Mouse (Mus musculus) embryonic facial prominence, embryonic 13.5 days (tissue): ENCODE measurements around the gene Rusc1. TPM values are rescaled to one million over a fixed set of nuclear protein-coding genes. Genes with fewer than 3 reads are reported as not detected.
A peak's percentile ranks its signal among the peaks of the same experiment; 100 is the strongest.

Experiments
- ATAC-seq: fragments of 200-750 bp; cut with Nextera tagmentation; 2 replicates; pipeline ENCODE4 v1.8.0; 2017; ENCODE audit warnings: low read depth; ENCODE audit not compliant: insufficient number of reproducible peaks, insufficient read depth, low FRiP score, low TSS enrichment
- H3K27ac ChIP-seq: fragments of 300-500 bp; sonication (generic); 2 replicates; pipeline ENCODE4 v1.5.1; 2015; ENCODE audit warnings: moderate library complexity, mild to moderate bottlenecking, inconsistent platforms
- H3K27me3 ChIP-seq: fragments of 300-500 bp; sonication (generic); 2 replicates; pipeline ENCODE4 v1.6.1; 2015; ENCODE audit warnings: mild to moderate bottlenecking, inconsistent platforms
- H3K36me3 ChIP-seq: fragments of 300-500 bp; sonication (generic); 2 replicates; pipeline ENCODE4 v1.6.1; 2015; ENCODE audit warnings: mild to moderate bottlenecking, inconsistent platforms
- H3K4me1 ChIP-seq: fragments of 300-500 bp; sonication (generic); 2 replicates; pipeline ENCODE4 v1.6.1; 2015; ENCODE audit warnings: inconsistent platforms
- H3K4me2 ChIP-seq: fragments of 300-500 bp; sonication (generic); 2 replicates; pipeline ENCODE4 v1.6.1; 2015; ENCODE audit warnings: moderate library complexity, mild to moderate bottlenecking, inconsistent platforms
- H3K4me3 ChIP-seq: fragments of 300-500 bp; sonication (generic); 2 replicates; pipeline ENCODE4 v1.5.1; 2015; ENCODE audit warnings: mild to moderate bottlenecking, inconsistent platforms
- H3K9ac ChIP-seq: fragments of 300-500 bp; sonication (generic); 2 replicates; pipeline ENCODE4 v1.6.1; 2015; ENCODE audit warnings: mild to moderate bottlenecking, inconsistent platforms
- H3K9me3 ChIP-seq: fragments of 300-500 bp; sonication (generic); 2 replicates; pipeline ENCODE4 v1.6.1; 2016; ENCODE audit warnings: inconsistent platforms
- WGBS: fragments of 180-500 bp; shearing (Covaris S2); methylation state at CpG from one replicate; pipeline ENCODE4 v1.1.7; 2015; ENCODE audit warnings: mixed read lengths; 5-methylcytosine and 5-hydroxymethylcytosine counted together
- polyA plus RNA-seq: library from polyadenylated mRNA; unstranded; fragments of >200 nt; fragmentation: Nextera tagmentation; extraction: Ambion mirVana; gene quantifications from 2 replicates; pipeline ENCODE4 v1.2.1, GENCODE M21; 2015

The Rusc1 gene
- polyA plus RNA-seq, 1 experiment from 2014 or later = 23.3 TPM

DNA sequence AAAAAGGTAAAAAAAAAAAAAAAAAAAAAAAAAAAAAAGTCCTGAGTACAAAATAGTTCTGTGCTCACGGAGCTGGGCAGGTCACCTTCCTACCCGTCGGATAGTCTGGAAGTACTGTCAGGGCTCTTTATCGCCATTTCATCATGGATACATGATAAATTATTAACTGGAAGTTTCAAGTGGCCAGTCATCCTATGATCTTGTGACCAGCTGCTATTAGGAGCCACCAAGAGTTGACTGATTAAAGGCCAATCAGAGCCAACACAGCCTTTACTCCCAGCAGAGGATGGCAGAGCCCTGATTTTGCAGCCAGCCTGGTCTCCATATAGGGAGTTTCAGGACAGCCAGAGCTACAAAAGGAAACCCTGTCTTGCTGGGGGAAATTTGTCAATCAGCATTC is 19.9 kb upstream of the Rusc1 start:
- no peak for ATAC-seq
- Histone ChIP-seq H3K9ac (no peak overlapping the region), H3K4me2 (no peak overlapping the region), H3K4me3 (no peak overlapping the region), H3K36me3 (no peaks in the 10 kb centered on the region), H3K27ac (no peak overlapping the region), H3K27me3 (no peaks in the 10 kb centered on the region), H3K9me3 (no peaks in the 10 kb centered on the region), H3K4me1 (no peaks in the 10 kb centered on the region)
- 80% methylated on average over 4 of the region's 4 CpGs for WGBS

- WGBS = 62% methylated on average over 1 of the region's 1 CpGs
- Histone ChIP-seq H3K27me3 (no peaks in the 10 kb centered on the region), H3K36me3 (no peaks in the 10 kb centered on the region), H3K9me3 (no peaks in the 10 kb centered on the region), H3K9ac (no peak overlapping the region), H3K4me1 (no peaks in the 10 kb centered on the region), H3K4me2 (no peak overlapping the region), H3K27ac (no peak overlapping the region), H3K4me3 (no peak overlapping the region)
- ATAC-seq = no peak
Measured at GRCm38 (mm10) chr3:89108146-89108545, 15.0 kb upstream of the Rusc1 start.

- H3K36me3 ChIP-seq = no peaks in the 10 kb centered on the region
- no peak for ATAC-seq
- H3K4me1 ChIP-seq = peaks cover 2% of the 10 kb centered on the region; the same call in 1 of the 2 replicates
- no peak overlapping the region for H3K4me2 ChIP-seq
- H3K4me3 ChIP-seq = no peak overlapping the region
- WGBS = 69% methylated on average over 3 of the region's 3 CpGs
- no peak overlapping the region for H3K9ac ChIP-seq
- H3K27me3 ChIP-seq = no peaks in the 10 kb centered on the region
- no peak overlapping the region for H3K27ac ChIP-seq
- no peaks in the 10 kb centered on the region for H3K9me3 ChIP-seq
Measured at GRCm38 (mm10) chr3:89107545-89107944, 14.4 kb upstream of the Rusc1 start.

DNA sequence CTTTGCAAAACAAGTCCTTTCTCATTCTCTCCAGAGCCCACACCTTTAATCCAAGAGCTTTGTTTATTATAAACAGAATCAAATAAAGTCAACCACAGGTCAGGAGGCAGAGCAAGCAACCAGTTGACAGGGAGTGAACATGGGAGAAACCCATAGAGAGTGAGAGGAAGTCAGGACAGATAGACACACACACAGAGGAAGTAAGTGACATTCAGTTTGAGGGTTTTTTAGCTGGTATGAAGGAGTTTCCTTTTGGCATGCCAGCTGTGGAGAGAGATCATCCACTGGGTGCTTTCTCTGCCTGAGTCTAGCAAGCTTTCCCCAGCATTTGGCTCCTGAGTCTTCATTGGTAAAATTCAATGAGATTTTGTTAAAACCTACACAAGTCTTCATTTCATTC is 13.8 kb upstream of the Rusc1 start:
- no peak overlapping the region for H3K4me2 ChIP-seq
- H3K27ac ChIP-seq = no peak overlapping the region
- no peak for ATAC-seq
- no peaks in the 10 kb centered on the region for H3K9me3 ChIP-seq
- no peak overlapping the region for H3K9ac ChIP-seq
- H3K4me3 ChIP-seq = no peak overlapping the region
- no peaks in the 10 kb centered on the region for H3K36me3 ChIP-seq
- peaks cover 6% of the 10 kb centered on the region for H3K4me1 ChIP-seq
- no peaks in the 10 kb centered on the region for H3K27me3 ChIP-seq

GRCm38 (mm10) chr3:89103291-89103595 is 10.1 kb upstream of the Rusc1 start:
- Histone ChIP-seq H3K36me3 (peaks cover 17% of the 10 kb centered on the region), H3K27ac (no peak overlapping the region)

GRCm38 (mm10) chr3:89102495-89103290 is 9.6 kb upstream of the Rusc1 start:
- Histone ChIP-seq H3K36me3 (peaks cover 22% of the 10 kb centered on the region), H3K27ac (peak overlapping the region; percentile 56), H3K9ac (0 out of 2 replicates have a peak overlapping the region, but pooled peaks have one; percentile 11), H3K27me3 (no peaks in the 10 kb centered on the region), H3K9me3 (no peaks in the 10 kb centered on the region), H3K4me3 (peak overlapping the region; percentile 67), H3K4me1 (peaks cover 35% of the 10 kb centered on the region), H3K4me2 (peak overlapping the region; percentile 85)
- WGBS = 57% methylated on average over 12 of the region's 12 CpGs
- ATAC-seq = no peak

More at GRCm38 (mm10) chr3:89103291-89103595, 10.1 kb upstream of the Rusc1 start:
- no peak overlapping the region for H3K4me3 ChIP-seq
- peaks cover 32% of the 10 kb centered on the region for H3K4me1 ChIP-seq
- ATAC-seq = no peak
- 68% methylated on average over 4 of the region's 4 CpGs for WGBS
- no peaks in the 10 kb centered on the region for H3K9me3 ChIP-seq
- H3K4me2 ChIP-seq = no peak overlapping the region
- H3K27me3 ChIP-seq = no peaks in the 10 kb centered on the region
- no peak overlapping the region for H3K9ac ChIP-seq

- H3K4me3 ChIP-seq = peak within 1 kb of the TSS; percentile 67
- H3K4me2 ChIP-seq = peak within 1 kb of the TSS; percentile 85
- peaks cover 35% of the 10 kb centered on the region for H3K4me1 ChIP-seq
- no peaks in the 10 kb centered on the region for H3K27me3 ChIP-seq
- peak within 1 kb of the TSS; percentile 68 for H3K27ac ChIP-seq
- H3K36me3 ChIP-seq = peaks cover 29% of the 10 kb centered on the region
- H3K9ac ChIP-seq = peak within 1 kb of the TSS; percentile 76
- no peaks in the 10 kb centered on the region for H3K9me3 ChIP-seq
- WGBS = under 1% methylated on average over 26 of the region's 26 CpGs
- ATAC-seq = peak; percentile 99
Measured at GRCm38 (mm10) chr3:89101812-89102494, 8.8 kb upstream of the Rusc1 start, which contains the start of gene Fdps. Gene Fdps (minus strand): TSS chr3:89101959.

DNA sequence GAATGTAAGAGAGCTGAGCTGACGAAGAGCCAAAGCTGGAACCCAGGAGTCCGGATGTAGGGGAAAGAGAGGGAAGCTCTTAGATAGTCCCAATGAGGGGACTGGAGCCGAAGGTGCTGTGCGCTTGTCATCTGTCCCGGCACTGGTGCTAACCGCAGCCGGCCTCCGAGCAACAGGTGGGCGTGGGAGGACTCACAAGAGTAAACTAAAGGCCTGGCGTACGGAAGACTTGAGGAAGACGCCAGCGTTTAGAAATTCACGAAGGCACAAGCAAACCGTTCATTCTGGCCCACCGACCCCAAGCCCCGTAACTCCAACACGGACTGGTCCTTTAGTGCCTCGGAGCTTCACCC is 8.3 kb upstream of the Rusc1 start:
- Histone ChIP-seq H3K9ac (peak overlapping the region; percentile 76), H3K4me2 (peak overlapping the region; percentile 85), H3K4me1 (peaks cover 35% of the 10 kb centered on the region), H3K27me3 (no peaks in the 10 kb centered on the region), H3K9me3 (no peaks in the 10 kb centered on the region), H3K4me3 (peak overlapping the region; percentile 67), H3K36me3 (peaks cover 34% of the 10 kb centered on the region), H3K27ac (peak overlapping the region; percentile 68)
- no peak for ATAC-seq
- under 1% methylated on average over 19 of the region's 19 CpGs for WGBS

DNA sequence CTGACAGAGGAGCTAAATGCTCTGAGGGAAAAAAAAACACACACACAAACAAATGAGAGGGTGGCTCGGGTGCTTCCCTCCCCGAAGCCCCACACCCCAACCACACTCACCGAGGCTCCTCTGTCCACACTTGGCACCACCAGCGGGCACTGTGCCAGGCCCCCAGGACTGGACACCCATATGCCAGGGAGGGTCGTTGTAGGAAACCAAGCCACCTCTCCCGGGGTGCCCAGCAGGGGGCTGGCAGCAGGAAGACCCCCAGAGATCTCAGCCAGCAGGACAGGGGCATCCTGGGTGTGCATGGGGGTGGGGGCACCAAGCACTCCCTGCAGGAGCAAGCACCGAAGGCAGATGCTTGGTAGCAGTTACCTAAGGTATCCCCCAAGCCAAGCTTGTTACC is 7.7 kb upstream of the Rusc1 start, which contains the start of gene Gm43738:
Gene Gm43738 (minus strand): TSS at position 289 of the 400 bp plus-strand sequence.
- peak within 1 kb of the TSS; percentile 76 for H3K9ac ChIP-seq
- H3K27me3 ChIP-seq = no peaks in the 10 kb centered on the region
- H3K4me2 ChIP-seq = peak within 1 kb of the TSS; percentile 85
- peak within 1 kb of the TSS; percentile 68 for H3K27ac ChIP-seq
- no peaks in the 10 kb centered on the region for H3K9me3 ChIP-seq
- peaks cover 40% of the 10 kb centered on the region for H3K36me3 ChIP-seq
- H3K4me3 ChIP-seq = peak within 1 kb of the TSS; percentile 67
- 44% methylated on average over 7 of the region's 7 CpGs for WGBS
- no peak for ATAC-seq
- H3K4me1 ChIP-seq = peaks cover 35% of the 10 kb centered on the region

GRCm38 (mm10) chr3:89094021-89094420 is 910 bp upstream of the Rusc1 start:
- Histone ChIP-seq H3K4me3 (no peak overlapping the region), H3K9ac (no peak overlapping the region), H3K27me3 (peaks cover 19% of the 10 kb centered on the region), H3K36me3 (peaks cover 50% of the 10 kb centered on the region), H3K4me2 (no peak overlapping the region), H3K9me3 (no peaks in the 10 kb centered on the region), H3K4me1 (peaks cover 35% of the 10 kb centered on the region), H3K27ac (no peak overlapping the region)
- no peak for ATAC-seq
- WGBS = 81% methylated on average over 10 of the region's 10 CpGs

DNA sequence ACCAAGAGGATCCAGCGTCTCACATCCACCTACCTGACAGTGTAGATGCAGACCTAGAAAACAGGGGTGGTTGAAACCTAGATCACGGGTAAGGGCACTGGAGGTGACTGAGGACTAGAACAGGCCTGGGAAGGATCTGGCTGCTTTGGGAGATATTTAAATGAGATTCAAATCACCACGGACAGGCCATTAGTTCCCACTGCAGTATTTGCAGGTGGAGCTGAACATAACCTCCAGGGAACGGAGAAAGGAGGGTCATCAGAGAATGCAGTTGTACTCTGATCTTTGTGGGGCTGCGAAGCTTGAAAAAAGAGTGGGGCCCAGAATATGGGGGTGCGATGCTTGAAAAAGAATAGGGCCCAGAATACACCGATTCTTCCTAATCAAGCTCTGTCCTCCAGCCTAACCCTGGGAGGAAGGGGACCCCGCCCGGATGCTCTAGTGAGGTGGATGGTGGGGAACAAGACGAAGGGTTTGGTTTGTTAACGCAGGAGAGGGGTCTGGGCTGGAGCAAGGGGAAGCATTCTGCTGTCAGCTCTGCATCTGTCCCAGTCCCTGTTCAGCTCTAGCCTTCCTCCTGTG is 511 bp downstream of the Rusc1 start:
- H3K4me2 ChIP-seq = peak overlapping the region; percentile 99
- no peak for ATAC-seq
- peaks cover 38% of the 10 kb centered on the region for H3K4me1 ChIP-seq
- peaks cover 49% of the 10 kb centered on the region for H3K36me3 ChIP-seq
- no peak overlapping the region for H3K27ac ChIP-seq
- 17% methylated on average over 11 of the region's 11 CpGs for WGBS
- H3K9ac ChIP-seq = peak overlapping the region; percentile 76
- no peaks in the 10 kb centered on the region for H3K9me3 ChIP-seq
- H3K4me3 ChIP-seq = peak overlapping the region; percentile 64
- peaks cover 25% of the 10 kb centered on the region for H3K27me3 ChIP-seq
